Mouse (Mus musculus): ENCODE measurements around the gene Tomm20.

DNA sequence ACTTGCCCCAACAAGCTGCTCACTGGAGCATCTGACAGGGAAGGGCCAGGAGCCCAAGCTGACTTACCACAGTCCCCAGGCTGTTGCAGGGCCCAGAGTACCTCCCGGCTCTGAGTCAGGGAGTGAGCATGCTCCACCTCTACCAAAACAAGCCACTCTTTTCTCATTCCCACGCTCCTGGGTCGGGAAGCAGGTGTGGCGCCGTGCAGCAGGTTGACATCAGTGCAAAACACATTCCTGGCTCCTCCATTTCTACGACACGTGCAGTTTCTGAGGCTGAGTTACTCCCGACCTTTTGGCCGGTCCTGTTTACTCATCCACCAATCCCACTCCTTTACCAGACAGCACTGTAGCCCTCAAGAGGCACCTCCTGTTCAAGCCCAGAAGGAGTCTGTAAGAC is 37.7 kb downstream of the Tomm20 start:
- no peak for TF ChIP-seq POLR2A (IDR thresholded peaks at IDR 0.05; ENCODE audit: low read depth, low read length)
- no peak for TF ChIP-seq CTCF (IDR thresholded peaks at IDR 0.05; ENCODE audit: extremely low read depth, insufficient read length, insufficient replicate concordance, low read depth, low read length)
